Mouse (Mus musculus): ENCODE results near the gene Cdon.
A peak's percentile ranks its signal among the peaks of the same experiment; 100 is the strongest.
"Not testable (repeated sequence)": the region's sequence is repeated elsewhere in the genome, so short reads cannot be mapped to it uniquely, and the experiment has no call there.

Cdon gene

DNA sequence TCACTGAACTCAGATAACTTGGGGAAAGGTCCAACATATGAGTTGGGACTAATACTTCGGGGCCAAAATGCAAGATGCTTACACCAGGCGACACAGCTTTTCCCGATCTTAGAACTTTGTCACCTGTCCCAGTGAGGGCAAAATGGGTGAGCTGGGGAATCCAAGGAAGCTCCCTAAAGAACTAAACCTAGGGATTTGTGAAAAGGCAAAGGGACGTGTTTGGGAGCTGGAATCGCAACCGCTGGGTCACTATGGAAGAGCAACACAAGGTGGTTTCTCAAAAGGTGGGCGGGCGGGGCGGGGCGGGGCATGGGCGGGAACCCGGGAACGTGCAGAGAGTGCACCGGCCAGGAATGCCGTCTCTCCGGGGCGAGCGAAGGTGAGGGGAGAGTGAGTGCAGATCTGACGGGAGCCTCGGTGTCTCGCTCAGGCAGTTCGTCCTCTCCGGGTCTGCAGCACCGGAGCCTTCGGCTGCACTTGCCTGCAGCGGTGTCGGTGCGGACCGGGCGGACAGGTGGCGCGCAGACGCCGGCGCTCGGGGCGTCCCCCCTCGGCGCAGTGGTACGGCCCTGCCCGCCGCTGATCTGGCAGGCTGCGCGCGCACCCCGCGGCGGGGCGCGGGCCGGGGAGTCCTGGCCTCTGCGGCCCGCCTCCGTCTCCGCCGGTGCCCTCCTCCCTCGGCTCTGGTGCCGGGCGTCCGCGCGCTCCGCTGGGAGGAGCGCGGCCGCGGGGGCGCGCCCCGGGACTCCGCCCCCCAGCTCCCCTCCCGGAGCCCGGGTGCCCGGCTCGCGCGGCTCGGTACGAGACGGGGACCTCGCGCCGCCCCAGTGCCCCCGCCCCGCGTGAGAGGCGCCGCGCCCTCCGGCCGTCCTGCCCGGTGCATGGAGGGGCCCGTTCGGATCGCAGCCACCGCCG, at the start of gene Cdon:
Cdon (plus strand) TSS at position 324 of the 915 bp plus-strand sequence.
- peak; percentile 73 for DNase-seq (ENCODE audit: low spot score)

DNA sequence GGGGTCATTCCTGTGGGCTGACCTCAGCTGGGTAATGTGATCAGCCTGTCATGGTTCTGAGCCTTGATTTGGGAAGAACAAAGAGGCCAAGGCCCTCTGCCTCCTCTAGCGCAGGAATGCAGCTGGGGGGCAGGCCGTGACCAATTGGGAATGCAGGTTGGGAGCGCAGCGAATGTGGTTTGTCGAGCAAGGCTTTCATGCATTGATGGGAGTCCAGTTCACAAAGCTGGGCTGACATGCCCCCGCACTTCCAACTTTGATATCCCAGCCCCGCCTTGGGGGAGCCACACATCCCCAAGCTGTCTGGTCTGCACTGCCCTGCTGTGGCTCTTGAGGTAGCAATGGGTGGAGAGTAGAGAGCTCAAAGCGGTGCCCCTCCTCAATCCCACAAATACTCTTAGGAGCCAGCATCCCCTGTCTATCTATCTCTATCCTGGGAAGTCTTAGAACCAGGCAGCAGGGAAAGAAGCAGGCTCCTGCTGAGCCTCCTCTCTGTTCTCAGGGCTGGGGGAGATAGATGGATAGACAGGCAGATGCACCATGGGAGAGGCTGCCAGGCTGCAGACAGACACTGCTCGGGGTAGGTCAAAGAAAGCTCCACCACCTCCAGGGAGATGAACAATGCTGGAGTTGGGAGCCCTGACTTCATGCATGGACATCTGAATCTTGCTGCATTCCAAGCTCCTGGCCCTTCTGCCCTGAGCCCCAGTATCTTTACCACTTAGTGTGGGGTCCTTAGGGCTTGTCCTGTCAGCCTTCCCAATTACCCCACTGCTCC, 48.4 kb upstream of the Cdon start:
- no peak for DNase-seq (ENCODE audit: low spot score)

GRCm38 (mm10) chr9:35377916-35378315, 43.0 kb upstream of the Cdon start:
- DNase-seq (ENCODE audit: low spot score): no peak

- DNase-seq (ENCODE audit: low spot score): no peak
These were observed 41.9 kb upstream of the Cdon start for GRCm38 (mm10) chr9:35378991-35379390.

DNA sequence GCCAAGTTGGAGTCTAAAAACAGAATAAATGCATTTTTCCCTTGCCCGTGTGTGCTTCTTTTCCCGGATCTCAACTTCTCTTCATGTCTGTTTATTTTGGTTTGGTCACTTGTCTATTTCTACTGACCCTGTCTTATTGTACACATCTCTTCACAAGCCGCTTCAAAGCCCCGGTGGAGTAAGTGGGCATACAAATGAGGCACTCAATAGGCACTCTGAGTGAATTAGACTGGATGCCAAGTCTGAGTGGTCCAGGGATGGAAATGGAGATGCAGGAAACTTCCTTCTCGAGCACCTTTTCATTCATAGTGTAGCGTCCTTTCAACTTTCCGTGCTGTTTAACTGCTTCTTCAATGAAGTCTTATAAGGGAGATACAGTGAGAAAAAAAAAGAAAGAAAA, 21.0 kb upstream of the Cdon start:
- DNase-seq (ENCODE audit: low spot score): no peak

- no peak for DNase-seq (ENCODE audit: low spot score)
These were observed 20.5 kb upstream of the Cdon start for GRCm38 (mm10) chr9:35400398-35400797.

DNA sequence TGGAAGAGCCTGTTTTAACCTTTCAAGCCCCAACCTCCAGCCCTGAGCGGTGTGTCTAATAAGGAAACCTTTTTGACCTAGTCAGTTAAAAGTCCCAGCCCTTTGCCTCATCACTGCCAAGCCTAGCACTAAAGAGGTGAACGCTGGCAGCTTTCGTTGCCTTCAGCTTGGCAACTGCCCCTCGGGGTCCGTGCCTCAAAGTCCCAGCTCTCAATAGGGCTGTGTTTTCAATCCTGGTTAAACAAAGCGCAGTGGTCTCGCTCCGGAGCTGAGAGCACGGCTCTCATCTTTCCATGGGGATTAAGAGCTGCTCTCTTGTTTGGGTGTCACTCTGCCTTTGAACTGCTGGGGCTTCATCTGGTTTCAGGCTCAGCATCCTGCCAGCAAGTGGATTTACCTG, 20.1 kb upstream of the Cdon start:
- DNase-seq (ENCODE audit: low spot score): no peak

DNA sequence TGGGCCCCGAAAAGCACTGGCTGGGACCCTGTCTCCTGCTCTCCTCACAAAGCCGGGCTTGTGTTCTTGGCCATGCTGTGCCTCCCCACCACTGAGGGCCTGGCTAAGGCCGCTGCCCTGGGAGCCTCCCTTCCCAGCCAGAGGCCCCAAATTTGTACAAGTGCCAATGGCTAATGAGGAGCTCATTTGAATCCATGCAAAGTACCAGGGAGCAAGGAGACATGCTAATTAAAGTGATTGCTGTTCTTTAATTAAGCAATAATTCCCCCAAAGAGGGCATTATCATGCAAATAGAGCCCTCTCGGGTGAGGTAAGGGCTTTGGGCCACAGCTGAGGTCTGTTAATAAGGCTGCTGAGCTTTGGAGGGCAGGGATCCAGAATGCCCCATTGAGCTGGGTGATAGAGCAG, 18.3 kb upstream of the Cdon start:
- no peak for DNase-seq (ENCODE audit: low spot score)

DNA sequence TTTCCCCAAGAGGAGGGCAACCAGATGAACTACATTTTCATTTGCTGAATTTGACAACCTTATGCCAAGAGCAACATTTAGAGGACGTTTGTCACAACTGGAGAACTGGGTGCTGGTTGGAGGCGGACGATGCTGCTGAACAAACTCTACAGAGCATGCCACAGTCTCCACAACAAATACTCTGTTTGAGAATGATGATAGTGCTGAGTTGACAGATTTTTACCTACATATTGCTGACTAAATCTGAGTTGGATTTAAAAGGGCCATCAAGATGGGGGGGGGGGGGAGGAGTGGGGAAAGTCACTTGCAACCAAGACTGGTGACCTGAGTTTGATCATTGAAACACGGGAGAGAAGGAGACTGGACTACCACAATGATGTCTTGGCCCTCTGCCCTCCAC, 17.4 kb upstream of the Cdon start:
- DNase-seq (ENCODE audit: low spot score): no peak

DNA sequence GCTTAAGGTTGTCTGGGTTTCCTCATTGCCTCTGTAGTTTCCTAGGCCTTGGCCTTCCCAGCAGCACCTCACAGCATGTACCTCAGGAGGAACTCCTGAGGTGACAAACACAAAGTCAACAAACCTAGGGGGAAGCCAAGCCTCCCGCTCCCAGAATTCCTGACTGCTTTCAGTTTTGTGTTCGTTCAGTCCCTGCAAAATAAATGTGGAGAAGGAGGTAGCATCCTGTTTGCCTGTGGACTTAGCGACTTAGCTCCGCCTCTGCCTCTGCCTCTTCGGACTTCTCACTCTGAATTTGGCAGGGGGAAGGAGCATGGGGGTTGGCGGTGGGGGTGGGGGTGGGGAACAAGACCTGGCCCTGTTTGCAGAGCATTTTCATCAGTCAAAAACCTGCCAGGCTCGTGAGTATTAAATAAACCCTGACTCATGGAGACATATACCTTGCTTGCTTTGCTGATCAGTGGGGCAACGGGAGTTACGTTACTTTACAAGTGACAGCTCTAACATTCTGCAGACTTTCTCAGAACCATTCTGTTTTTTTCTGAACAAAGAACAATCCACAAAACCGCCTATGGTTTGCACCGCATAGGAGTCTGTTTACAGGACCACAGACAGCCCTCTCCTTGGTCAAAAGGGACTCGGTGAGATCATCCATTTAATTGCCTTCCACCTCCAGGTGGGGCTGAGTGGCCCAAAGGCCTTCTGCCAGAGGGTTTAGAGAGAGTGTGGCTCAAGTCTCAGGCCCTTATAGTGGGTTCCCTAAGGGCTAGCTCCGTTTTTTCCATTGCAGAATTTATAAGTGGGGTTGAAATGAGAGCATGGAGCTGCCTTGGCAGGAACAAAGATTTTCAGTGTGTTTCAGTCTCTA, 15.7 kb upstream of the Cdon start:
- no peak for DNase-seq (ENCODE audit: low spot score)

GRCm38 (mm10) chr9:35411225-35411965, 9.5 kb upstream of the Cdon start:
- DNase-seq (ENCODE audit: low spot score): no peak

GRCm38 (mm10) chr9:35411975-35412374, 9.0 kb upstream of the Cdon start:
- DNase-seq (ENCODE audit: low spot score): no peak

DNA sequence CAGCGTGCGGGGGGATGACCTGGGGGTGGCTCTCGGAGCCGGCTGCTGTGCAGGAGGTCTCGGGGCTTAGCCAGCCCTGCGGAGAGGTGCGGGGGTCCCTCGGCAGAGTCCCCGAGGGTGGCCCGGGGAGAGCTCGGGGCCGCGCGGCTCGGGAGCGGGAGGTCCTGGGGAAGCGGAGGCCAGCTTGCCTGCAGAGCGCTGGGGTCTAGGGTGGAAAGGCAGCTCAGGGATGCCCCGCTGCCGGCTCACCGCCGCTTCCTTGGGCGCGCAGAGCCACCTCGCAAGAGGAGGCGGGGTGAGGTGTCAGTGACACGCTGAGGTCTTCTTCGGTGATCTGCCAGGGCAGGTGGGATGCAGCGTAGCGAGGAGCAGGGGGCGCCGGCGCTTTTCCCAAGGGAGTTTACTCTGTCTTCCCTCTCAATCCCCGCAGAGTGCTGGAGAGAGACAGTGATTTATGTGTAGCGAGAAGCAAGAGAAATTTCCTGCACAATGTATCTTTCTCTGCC, 855 bp downstream of the Cdon start:
- DNase-seq (ENCODE audit: low spot score): peak; percentile 19

- no peak for DNase-seq (ENCODE audit: low spot score)
These were observed 1.5 kb downstream of the Cdon start for GRCm38 (mm10) chr9:35422405-35422941.

DNA sequence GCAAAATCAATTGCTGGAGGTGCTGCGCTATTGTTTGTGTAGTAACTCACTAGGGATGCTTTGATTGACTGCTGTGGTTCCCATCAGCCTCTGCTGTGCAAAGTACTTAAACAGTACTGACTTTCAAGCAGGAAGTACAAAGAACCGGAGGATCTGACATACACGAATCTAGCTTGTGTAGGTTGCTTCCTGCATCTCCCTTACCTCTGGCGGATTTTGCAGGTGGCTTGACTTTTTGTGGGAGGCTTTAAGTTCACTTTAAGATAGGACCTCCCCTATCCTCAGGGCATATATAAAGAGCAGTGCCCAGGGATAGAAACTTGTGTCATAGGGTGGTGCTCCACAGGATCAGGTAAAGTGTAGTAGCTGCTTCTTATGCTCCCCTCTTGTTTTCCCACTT, 2.3 kb downstream of the Cdon start:
- no peak for DNase-seq (ENCODE audit: low spot score)

DNA sequence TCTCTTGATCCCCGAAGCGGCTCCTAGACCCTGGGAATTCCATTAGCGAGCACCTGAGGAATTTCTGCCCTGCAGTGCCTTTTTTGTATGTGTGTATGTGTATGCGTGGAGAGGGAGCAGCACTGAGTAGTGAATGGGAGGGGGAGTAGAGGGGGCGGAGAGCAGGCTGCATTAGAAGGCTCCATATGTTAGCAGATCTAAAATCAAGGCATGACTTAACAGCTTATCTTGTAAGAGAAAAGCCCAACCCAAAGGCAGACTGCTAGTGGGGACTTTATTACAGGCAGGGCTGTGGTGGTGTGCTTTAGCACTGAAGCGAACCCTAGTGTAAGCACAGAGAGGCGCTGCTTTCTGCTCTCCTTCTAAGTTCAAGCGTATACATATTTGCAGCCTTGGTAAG, 3.7 kb downstream of the Cdon start:
- no peak for DNase-seq (ENCODE audit: low spot score)

- DNase-seq (ENCODE audit: low spot score): no peak
These were observed 9.5 kb downstream of the Cdon start for GRCm38 (mm10) chr9:35430476-35430875.

DNA sequence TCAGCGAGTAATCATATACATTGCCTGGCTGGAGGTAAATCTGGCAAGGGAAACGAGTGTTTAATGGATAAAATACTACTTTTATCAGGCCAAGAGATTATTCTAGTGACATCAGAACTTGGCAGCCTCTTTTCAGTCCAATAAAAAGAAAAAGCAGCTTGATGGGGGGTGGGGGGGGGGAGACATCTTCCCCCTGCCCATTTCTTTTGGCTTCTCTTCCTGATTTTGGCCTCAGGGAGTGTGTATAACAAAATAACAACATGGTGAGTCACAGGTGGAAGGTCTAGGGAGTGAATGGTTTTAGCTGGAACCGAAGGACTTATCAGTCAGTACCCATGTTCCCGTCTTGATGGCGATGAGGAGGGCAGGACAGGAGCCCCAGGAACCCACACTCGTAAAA, 10.5 kb downstream of the Cdon start:
- DNase-seq (ENCODE audit: low spot score): no peak

GRCm38 (mm10) chr9:35432717-35433297, 11.9 kb downstream of the Cdon start:
- not testable (repeated sequence) for DNase-seq (ENCODE audit: low spot score)

- no peak for DNase-seq (ENCODE audit: low spot score)
These were observed 13.4 kb downstream of the Cdon start for GRCm38 (mm10) chr9:35434340-35434739.

GRCm38 (mm10) chr9:35435565-35435964, 14.6 kb downstream of the Cdon start:
- no peak for DNase-seq (ENCODE audit: low spot score)

Data from spleen, adult 12 weeks (tissue).